Mouse (Mus musculus): ENCODE data around the gene Slc23a4. TPM values are rescaled to one million over a fixed set of nuclear protein-coding genes. Genes with fewer than 3 reads are reported as not detected.

Gene Slc23a4
- polyA plus RNA-seq, 1 experiment, result 0.07 TPM

- Histone ChIP-seq H3K4me2 (ENCODE audit: low read depth) (peak overlapping the region; percentile 51), H3K4me3 (no peak overlapping the region), H3K27me3 (ENCODE audit: control insufficient read depth, insufficient read depth, insufficient read length) (peaks cover 4% of the 10 kb centered on the region), H3ac (ENCODE audit: control insufficient read depth, insufficient read length) (no peak overlapping the region), H3K36me3 (ENCODE audit: control insufficient read depth, insufficient read depth) (no peaks in the 10 kb centered on the region), H3K79me2 (ENCODE audit: control insufficient read depth, insufficient read depth) (no peaks in the 10 kb centered on the region)
- peak; percentile 52; the same call in 1 of the 2 replicates for TF ChIP-seq CEBPB (IDR thresholded peaks at IDR 0.05; ENCODE audit: insufficient read depth, poor library complexity, severe bottlenecking)
- no peak for TF ChIP-seq TCF3 (IDR thresholded peaks at IDR 0.05; ENCODE audit: insufficient read length, low read depth)
- no peak for TF ChIP-seq E2F4 (IDR thresholded peaks at IDR 0.05; ENCODE audit: insufficient read depth)
- no peak for TF ChIP-seq MAX (IDR thresholded peaks at IDR 0.05; ENCODE audit: low read depth)
Measured at GRCm38 (mm10) chr6:34938929-34939325, 49.3 kb downstream of the Slc23a4 start.

GRCm38 (mm10) chr6:34938280-34938928 lies 49.8 kb downstream of the Slc23a4 start:
- TF ChIP-seq POLR2A (IDR thresholded peaks at IDR 0.05; ENCODE audit: insufficient read length, low read depth) (no peak), MYOD1 (IDR thresholded peaks at IDR 0.05; ENCODE audit: control insufficient read depth in 1 of 3, insufficient read length in 2 of 3, low read depth in 2 of 3) (no peak), MYOG (IDR thresholded peaks at IDR 0.05; ENCODE audit: control insufficient read depth in 1 of 3, insufficient read depth in 1 of 3, insufficient read length in 2 of 3, low read depth in 2 of 3) (no peak), MAX (IDR thresholded peaks at IDR 0.05; ENCODE audit: low read depth) (no peak), USF1 (IDR thresholded peaks at IDR 0.05; ENCODE audit: low read depth) (no peak), POLR2AphosphoS2 (IDR thresholded peaks at IDR 0.05; ENCODE audit: insufficient read length, low read depth) (no peak), TCF3 (IDR thresholded peaks at IDR 0.05; ENCODE audit: insufficient read length, low read depth) (no peak), CEBPB (IDR thresholded peaks at IDR 0.05; ENCODE audit: insufficient read depth, poor library complexity, severe bottlenecking) (no peak), REST (IDR thresholded peaks at IDR 0.05; ENCODE audit: insufficient read depth, insufficient read length) (no peak), TCF12 (IDR thresholded peaks at IDR 0.05; ENCODE audit: insufficient read depth, poor library complexity, severe bottlenecking) (no peak), E2F4 (IDR thresholded peaks at IDR 0.05; ENCODE audit: insufficient read depth) (no peak), SRF (IDR thresholded peaks at IDR 0.05; ENCODE audit: control insufficient read depth, insufficient read length, low read depth) (no peak)
- Histone ChIP-seq H3ac (ENCODE audit: control insufficient read depth, insufficient read length) (no peak overlapping the region), H3K36me3 (ENCODE audit: control insufficient read depth, insufficient read depth) (no peaks in the 10 kb centered on the region), H3K27me3 (ENCODE audit: control insufficient read depth, insufficient read depth, insufficient read length) (peaks cover 7% of the 10 kb centered on the region), H3K4me3 (no peak overlapping the region), H3K4me2 (ENCODE audit: low read depth) (peak overlapping the region; percentile 51), H3K79me2 (ENCODE audit: control insufficient read depth, insufficient read depth) (no peaks in the 10 kb centered on the region)

GRCm38 (mm10) chr6:34936743-34937142 lies 51.5 kb downstream of the Slc23a4 start:
- Histone ChIP-seq H3K79me2 (ENCODE audit: control insufficient read depth, insufficient read depth) (no peaks in the 10 kb centered on the region), H3K4me2 (ENCODE audit: low read depth) (no peak overlapping the region), H3ac (ENCODE audit: control insufficient read depth, insufficient read length) (no peak overlapping the region), H3K36me3 (ENCODE audit: control insufficient read depth, insufficient read depth) (no peaks in the 10 kb centered on the region), H3K27me3 (ENCODE audit: control insufficient read depth, insufficient read depth, insufficient read length) (peaks cover 7% of the 10 kb centered on the region), H3K4me3 (no peak overlapping the region)
- TF ChIP-seq USF1 (IDR thresholded peaks at IDR 0.05; ENCODE audit: low read depth) (no peak), MYOG (IDR thresholded peaks at IDR 0.05; ENCODE audit: control insufficient read depth in 1 of 3, insufficient read depth in 1 of 3, insufficient read length in 2 of 3, low read depth in 2 of 3) (no peak), REST (IDR thresholded peaks at IDR 0.05; ENCODE audit: insufficient read depth, insufficient read length) (no peak), TCF12 (IDR thresholded peaks at IDR 0.05; ENCODE audit: insufficient read depth, poor library complexity, severe bottlenecking) (no peak), MAX (IDR thresholded peaks at IDR 0.05; ENCODE audit: low read depth) (no peak), POLR2A (IDR thresholded peaks at IDR 0.05; ENCODE audit: insufficient read length, low read depth) (no peak), CEBPB (IDR thresholded peaks at IDR 0.05; ENCODE audit: insufficient read depth, poor library complexity, severe bottlenecking) (no peak), SRF (IDR thresholded peaks at IDR 0.05; ENCODE audit: control insufficient read depth, insufficient read length, low read depth) (no peak), POLR2AphosphoS2 (IDR thresholded peaks at IDR 0.05; ENCODE audit: insufficient read length, low read depth) (no peak), TCF3 (IDR thresholded peaks at IDR 0.05; ENCODE audit: insufficient read length, low read depth) (no peak), E2F4 (IDR thresholded peaks at IDR 0.05; ENCODE audit: insufficient read depth) (no peak), MYOD1 (IDR thresholded peaks at IDR 0.05; ENCODE audit: control insufficient read depth in 1 of 3, insufficient read length in 2 of 3, low read depth in 2 of 3) (no peak)

GRCm38 (mm10) chr6:34932633-34933032 lies 55.6 kb downstream of the Slc23a4 start:
- H3K79me2 ChIP-seq (ENCODE audit: control insufficient read depth, insufficient read depth), result no peaks in the 10 kb centered on the region
- no peak overlapping the region for H3ac ChIP-seq (ENCODE audit: control insufficient read depth, insufficient read length)
- no peak overlapping the region for H3K4me3 ChIP-seq
- no peak for TF ChIP-seq MAX (IDR thresholded peaks at IDR 0.05; ENCODE audit: low read depth)
- no peak for TF ChIP-seq USF1 (IDR thresholded peaks at IDR 0.05; ENCODE audit: low read depth)
- no peak for TF ChIP-seq CEBPB (IDR thresholded peaks at IDR 0.05; ENCODE audit: insufficient read depth, poor library complexity, severe bottlenecking)
- TF ChIP-seq MYOG (IDR thresholded peaks at IDR 0.05; ENCODE audit: control insufficient read depth in 1 of 3, insufficient read depth in 1 of 3, insufficient read length in 2 of 3, low read depth in 2 of 3), result no peak
- TF ChIP-seq TCF3 (IDR thresholded peaks at IDR 0.05; ENCODE audit: insufficient read length, low read depth), result no peak
- TF ChIP-seq REST (IDR thresholded peaks at IDR 0.05; ENCODE audit: insufficient read depth, insufficient read length), result no peak
- no peak for TF ChIP-seq POLR2A (IDR thresholded peaks at IDR 0.05; ENCODE audit: insufficient read length, low read depth)
- TF ChIP-seq SRF (IDR thresholded peaks at IDR 0.05; ENCODE audit: control insufficient read depth, insufficient read length, low read depth), result no peak
- TF ChIP-seq MYOD1 (IDR thresholded peaks at IDR 0.05; ENCODE audit: control insufficient read depth in 1 of 3, insufficient read length in 2 of 3, low read depth in 2 of 3), result no peak
- TF ChIP-seq E2F4 (IDR thresholded peaks at IDR 0.05; ENCODE audit: insufficient read depth), result no peak
- TF ChIP-seq TCF12 (IDR thresholded peaks at IDR 0.05; ENCODE audit: insufficient read depth, poor library complexity, severe bottlenecking), result no peak
- TF ChIP-seq POLR2AphosphoS2 (IDR thresholded peaks at IDR 0.05; ENCODE audit: insufficient read length, low read depth), result no peak
- H3K4me2 ChIP-seq (ENCODE audit: low read depth), result no peak overlapping the region
- H3K27me3 ChIP-seq (ENCODE audit: control insufficient read depth, insufficient read depth, insufficient read length), result peaks cover 7% of the 10 kb centered on the region
- H3K36me3 ChIP-seq (ENCODE audit: control insufficient read depth, insufficient read depth), result no peaks in the 10 kb centered on the region

Data from myocyte (in vitro differentiated cells).